Mouse (Mus musculus): ENCODE measurements around the gene Chst8.

Chst8 gene

GRCm38 (mm10) chr7:34757513-34757912, 55.0 kb downstream of the Chst8 start:
- intact Hi-C loops (cut with DNase I), result no loop called here

DNA sequence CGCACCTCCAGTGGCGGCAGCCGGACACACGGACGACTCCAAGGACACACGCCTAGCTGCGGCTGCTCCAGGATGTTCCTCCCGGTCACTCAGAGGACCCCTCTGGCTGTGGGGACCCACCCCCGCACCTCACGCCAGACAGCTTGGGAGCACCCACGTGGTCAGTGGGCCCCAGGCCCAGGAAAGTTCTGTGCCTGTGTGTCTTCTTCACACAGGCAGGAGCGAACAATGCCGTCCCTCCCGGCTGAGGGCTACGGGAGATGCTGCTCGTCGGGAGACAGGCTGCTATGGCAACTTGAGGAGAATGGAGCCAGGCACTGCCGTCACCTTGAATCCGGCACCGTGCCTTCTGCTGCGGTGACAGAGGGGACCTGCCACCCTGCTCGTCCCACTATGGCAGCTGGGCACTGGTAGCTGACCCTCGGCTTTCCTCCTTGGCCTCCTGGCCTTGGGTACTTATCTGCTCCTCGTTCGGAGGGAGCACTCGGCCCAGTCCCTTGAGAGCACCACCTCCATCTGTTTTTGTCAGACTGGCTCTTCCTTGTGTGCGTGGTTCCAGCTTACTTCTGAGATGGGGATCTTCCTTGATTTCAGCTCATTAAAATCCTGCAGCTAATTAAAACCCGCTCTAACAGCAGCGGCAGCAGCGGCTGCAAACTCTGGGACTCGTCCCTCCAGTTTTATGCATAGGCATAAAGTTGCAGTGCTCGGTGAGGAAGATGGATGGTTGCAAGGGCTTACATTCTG, 59.2 kb downstream of the Chst8 start:
- intact Hi-C loops (cut with DNase I), result loop anchor here (5.0 kb wide), 1 partner anchor 54 kb away; no protein-coding TSS in a partner anchor

- intact Hi-C loops (cut with DNase I), result loop anchor here (5.0 kb wide), 1 partner anchor 55 kb away; no protein-coding TSS in a partner anchor
These were observed 60.3 kb downstream of the Chst8 start for GRCm38 (mm10) chr7:34752151-34752762.

- intact Hi-C loops (cut with DNase I), result loop anchor here (5.0 kb wide), 1 partner anchor 57 kb away; no protein-coding TSS in a partner anchor
These were observed 62.2 kb downstream of the Chst8 start for GRCm38 (mm10) chr7:34750350-34750749.

- intact Hi-C loops (cut with DNase I), result loop anchor here (5.0 kb wide), 1 partner anchor 58 kb away; no protein-coding TSS in a partner anchor
These were observed 62.8 kb downstream of the Chst8 start for GRCm38 (mm10) chr7:34749753-34750152.

GRCm38 (mm10) chr7:34748501-34748900, 64.0 kb downstream of the Chst8 start:
- intact Hi-C loops (cut with DNase I), result no loop called here

DNA sequence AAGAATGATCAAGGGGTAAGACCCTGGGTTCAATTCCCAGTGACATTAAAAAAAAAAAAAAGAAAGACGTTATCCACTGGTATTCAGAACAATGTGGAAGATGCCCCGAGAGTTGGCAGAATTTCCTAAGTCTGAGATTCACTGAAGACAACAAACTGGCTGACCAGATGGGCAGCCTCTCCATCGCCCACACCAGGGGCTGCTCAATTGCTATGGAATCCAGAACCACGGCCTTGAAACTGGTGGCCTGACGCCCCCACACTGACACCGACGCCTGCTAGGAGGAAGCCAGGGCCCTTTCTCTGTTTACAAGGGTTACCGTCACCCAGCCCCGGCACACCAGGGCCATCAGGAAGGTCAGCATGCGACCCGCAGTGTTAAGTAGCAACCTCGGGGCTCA, 64.8 kb downstream of the Chst8 start:
- intact Hi-C loops (cut with DNase I), result no loop called here

DNA sequence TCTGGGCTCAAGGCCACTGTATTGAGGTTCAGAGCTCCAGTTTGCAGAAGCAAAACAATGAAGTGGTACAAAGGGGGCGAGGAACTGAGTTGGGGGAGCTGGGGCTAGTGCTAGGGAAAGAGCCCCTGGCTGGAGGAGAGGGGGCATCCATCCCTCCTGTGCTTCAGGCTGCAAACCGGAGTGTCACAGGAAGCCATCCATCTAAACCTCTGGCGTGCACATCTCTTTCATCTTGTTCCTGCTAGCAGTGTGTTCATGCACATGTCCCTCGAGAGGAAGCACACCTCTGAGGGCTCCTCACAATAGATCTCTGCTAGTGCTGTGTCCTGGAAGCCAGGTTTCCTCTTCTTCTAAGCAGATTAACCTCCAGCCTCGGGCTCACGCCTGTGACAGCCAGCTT, 65.9 kb downstream of the Chst8 start:
- intact Hi-C loops (cut with DNase I), result no loop called here

GRCm38 (mm10) chr7:34746165-34746564, 66.3 kb downstream of the Chst8 start:
- intact Hi-C loops (cut with DNase I), result no loop called here

DNA sequence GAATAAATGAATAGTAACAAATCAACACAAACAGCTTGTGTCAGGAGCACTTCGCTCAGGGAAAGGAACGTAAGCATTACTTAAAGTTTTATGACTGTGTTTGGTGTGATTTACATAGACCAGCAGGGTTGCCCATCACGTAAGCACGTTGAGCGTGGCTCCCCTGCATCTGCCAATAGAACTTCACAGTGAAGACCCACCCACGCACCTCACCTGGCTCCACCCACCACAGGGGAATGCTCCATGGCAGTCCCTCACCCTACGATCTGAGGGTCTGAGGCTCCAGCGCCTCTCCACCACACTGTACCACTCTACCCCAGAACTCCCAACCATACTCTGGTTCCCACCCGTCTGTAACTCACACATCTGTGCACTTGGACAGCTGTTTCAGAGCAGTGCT, 67.1 kb downstream of the Chst8 start:
- intact Hi-C loops (cut with DNase I), result no loop called here

GRCm38 (mm10) chr7:34744994-34745393, 67.5 kb downstream of the Chst8 start:
- intact Hi-C loops (cut with DNase I), result no loop called here

DNA sequence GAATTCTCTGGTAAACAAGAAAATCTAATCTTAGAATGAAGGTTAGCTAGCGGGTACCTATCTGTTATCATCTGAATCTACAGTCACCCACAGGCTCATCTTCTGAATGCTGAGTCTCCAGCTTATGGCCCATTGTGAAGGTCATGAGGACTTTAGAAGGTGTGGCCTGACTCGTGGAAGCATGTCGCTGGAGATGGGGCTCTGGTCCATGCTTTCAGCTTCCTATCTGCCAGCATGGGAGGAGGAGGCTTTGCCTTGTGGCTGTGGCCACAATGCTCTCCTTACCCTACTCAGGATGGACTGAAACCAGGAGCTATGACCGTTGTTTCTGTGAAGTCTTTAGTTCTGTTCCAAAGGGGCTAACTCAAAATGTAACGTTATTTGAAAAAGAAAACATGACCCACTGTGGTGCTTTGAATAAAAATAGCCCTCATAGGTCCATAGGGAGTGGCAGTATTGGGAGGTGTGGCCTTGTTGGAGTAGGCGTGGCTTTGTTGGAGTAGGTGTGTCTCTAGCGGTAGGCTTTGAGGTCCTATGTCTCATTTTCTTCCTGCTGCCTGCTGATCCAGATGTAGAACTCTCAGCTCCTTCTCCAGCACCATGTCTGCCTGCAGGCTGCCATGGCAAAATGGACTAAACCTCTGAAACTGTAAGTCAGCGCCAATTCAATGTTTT, 69.0 kb downstream of the Chst8 start:
- intact Hi-C loops (cut with DNase I), result no loop called here

DNA sequence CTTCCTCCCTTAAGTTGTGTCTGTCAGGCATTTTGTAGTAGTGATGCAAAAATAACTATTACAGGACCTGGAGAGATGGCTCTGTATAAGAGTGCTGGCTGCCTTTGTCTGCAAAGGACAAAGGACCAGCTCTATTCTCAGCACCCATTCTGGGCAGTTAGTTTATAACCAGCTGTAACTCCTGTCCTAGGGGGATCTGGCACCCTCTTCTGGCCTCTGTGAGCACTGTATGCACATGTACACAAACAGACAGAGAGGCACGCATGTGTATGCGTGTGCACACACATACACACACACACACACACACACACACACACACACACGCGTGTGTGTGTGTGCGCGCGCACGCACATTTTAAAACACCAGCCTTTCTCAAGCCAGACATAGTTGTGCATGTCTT, 73.1 kb downstream of the Chst8 start:
- intact Hi-C loops (cut with DNase I), result no loop called here

GRCm38 (mm10) chr7:34737206-34737605, 75.3 kb downstream of the Chst8 start:
- intact Hi-C loops (cut with DNase I), result no loop called here

DNA sequence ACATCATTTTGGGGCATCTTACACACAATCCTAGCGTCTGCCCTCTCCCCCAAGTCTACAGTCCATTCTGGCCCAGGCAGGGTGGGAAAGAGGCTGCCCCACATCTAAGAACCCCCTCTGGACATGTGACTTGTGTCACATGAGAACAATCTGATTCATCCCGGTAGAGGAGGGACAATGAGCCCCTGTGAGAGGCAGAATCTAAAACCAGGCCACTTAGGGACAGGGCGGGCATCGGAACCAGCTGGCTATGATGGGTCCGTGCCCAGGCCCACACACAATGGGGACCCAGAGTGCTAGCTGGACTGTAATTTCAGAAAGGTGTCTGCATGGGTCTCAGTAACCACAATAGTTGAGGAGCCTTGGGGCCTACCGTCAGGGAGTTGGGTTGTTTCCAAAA, 78.2 kb downstream of the Chst8 start:
- intact Hi-C loops (cut with DNase I), result no loop called here

DNA sequence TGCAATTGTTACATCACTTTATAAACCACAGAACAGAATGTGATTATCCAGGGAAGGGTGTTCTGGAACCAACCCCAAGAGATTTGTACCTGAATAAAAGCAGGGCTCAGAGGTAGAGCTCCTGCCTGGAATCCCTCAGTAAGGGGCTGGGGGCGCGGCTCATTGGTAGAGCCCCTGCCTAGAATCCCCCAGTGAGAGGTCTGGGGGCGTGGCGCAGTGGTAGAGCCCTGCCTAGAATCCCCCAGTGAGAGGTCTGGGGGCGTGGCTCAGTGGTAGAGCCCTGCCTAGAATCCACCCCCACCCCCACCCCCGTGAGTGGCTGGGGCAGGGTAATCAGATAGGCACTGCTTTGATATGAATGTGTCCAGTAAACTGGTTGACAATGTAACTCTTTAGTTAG, 83.6 kb downstream of the Chst8 start:
- intact Hi-C loops (cut with DNase I), result no loop called here

DNA sequence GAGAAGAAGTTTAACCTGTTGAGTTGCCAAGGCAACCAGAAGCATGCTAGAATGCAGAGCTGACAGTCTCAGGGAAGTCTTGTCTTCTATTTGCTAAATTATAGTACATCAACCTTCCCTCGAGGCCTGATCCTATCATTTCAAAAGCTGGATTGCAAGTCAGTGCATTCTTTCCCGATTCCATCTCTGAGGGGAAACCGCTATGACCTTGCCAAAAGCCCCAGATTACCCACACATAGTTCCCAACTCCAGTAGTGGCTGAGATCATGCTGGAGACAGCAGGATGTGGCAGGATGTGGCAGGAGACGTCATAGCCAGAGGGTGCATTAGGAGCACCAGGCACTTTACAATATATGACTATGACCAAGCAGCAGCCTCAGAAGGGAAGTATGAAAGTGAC, 87.3 kb downstream of the Chst8 start:
- intact Hi-C loops (cut with DNase I), result no loop called here

DNA sequence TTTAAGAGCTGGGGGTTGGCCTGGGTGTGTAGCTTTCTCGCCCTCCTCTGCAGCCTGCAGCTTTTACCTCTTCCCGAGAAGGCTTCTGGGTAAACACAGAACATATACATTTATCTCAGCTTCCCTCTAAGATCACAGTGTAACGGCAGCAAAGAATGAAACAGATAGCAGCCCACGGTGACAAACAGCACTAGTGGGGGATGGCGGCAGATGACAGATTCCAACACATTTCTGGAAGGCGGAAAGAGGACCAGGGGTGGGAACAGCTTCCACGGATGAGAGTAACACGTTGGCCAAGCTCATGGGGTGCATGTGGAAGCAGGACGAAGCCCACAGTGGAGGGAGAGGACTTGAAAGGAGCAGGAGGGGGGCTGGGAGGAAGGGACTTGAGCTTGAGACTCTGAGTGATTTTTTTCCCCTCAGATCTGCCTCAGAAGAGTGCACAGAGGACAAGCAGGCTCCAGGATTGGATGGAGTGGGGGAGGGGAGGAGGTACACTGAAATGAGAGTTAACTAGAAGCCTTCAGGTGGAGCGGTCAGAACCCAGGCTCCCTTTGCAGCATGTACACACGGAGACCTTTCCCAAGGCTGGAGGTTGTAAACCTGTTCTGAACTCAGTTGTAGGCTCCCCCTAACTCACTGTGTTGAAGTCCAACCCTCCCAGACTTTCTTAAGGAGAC, 89.8 kb downstream of the Chst8 start:
- intact Hi-C loops (cut with DNase I), result no loop called here

DNA sequence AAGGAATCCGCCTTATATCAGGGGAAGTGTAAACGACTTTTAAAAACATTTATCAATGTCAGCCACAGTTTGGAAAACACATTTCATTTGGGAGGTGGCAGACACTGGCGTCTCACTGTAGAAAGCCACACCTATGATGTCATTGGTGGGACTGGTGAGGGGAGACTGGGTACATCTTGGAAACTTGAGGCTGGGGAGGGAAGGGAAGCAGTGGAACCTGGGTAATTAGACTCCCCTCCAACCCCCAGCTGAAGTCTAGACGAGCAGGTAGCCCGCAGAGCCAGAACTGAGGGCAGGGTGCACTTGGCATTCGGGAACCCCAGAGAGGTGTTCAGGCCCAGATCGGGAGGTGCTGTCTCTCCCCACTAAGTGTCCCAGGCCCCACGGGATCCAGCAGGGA, 90.4 kb downstream of the Chst8 start:
- intact Hi-C loops (cut with DNase I), result no loop called here

GRCm38 (mm10) chr7:34721650-34722048, 90.9 kb downstream of the Chst8 start:
- intact Hi-C loops (cut with DNase I), result no loop called here

DNA sequence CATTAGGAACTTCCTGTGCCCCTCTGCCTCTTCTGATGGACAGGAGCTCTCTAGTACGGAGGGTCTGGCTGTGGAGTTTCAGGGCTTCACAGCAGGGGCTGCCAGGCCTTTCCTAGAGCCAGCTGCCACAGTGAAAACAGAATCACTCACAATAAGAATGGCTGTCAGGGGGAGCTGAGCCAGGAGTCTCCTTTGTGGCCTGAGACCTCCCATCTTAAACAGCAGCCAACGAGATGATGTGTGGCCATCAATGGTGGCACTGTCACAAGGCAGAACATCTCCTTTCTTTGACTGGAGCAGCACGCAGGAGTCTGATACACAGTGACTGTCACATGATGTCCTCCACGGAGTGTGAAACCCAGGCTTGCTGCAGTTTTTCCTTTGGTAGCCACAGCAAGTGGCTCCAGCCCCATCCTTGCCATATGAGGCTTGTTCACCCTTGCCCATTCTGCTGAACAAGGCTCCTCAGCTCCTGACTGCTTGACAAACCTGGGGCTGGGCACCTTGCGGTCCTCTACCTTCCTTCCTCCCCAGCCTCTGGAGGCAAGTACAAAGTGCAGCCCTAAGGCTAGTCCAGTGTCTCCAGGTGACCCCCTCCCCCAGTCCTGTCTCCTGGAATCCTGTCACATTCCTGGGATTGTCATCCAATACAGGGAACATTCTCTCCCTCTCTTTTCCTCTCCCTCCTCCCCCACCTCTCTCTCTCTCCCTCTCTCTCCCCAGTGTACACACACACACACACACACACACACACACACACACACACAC, 91.4 kb downstream of the Chst8 start:
- intact Hi-C loops (cut with DNase I), result no loop called here
